Mouse (Mus musculus) adipocyte (in vitro differentiated cells): ENCODE measurements around the gene Cobll1.

Experiments used
- DNase-seq: peaks from one replicate; pipeline ENCODE4 v3.0.0-alpha.2; 2016; ENCODE audit warnings: low spot score

The Cobll1 gene

GRCm38 (mm10) chr2:65145421-65146117, 93.6 kb downstream of the Cobll1 start:
- peak; percentile 81 for DNase-seq

GRCm38 (mm10) chr2:65141093-65141661, 98.0 kb downstream of the Cobll1 start:
- DNase-seq, result no peak

- peak; percentile 50 for DNase-seq
Observed at GRCm38 (mm10) chr2:65140330-65140922, 98.8 kb downstream of the Cobll1 start.

- DNase-seq, result no peak
Observed at GRCm38 (mm10) chr2:65139606-65140329, 99.4 kb downstream of the Cobll1 start.

GRCm38 (mm10) chr2:65138992-65139391, 100.2 kb downstream of the Cobll1 start:
- DNase-seq, result no peak

GRCm38 (mm10) chr2:65126141-65126783, 112.9 kb downstream of the Cobll1 start:
- no peak for DNase-seq

GRCm38 (mm10) chr2:65123702-65124101, 115.5 kb downstream of the Cobll1 start:
- DNase-seq, result no peak

- peak; percentile 79 for DNase-seq
Observed at GRCm38 (mm10) chr2:65121435-65121834, 117.8 kb downstream of the Cobll1 start.

GRCm38 (mm10) chr2:65121012-65121411, 118.2 kb downstream of the Cobll1 start:
- DNase-seq, result peak; percentile 83

GRCm38 (mm10) chr2:65120112-65120511, 119.1 kb downstream of the Cobll1 start:
- DNase-seq, result peak; percentile 80

GRCm38 (mm10) chr2:65119667-65120066, 119.5 kb downstream of the Cobll1 start:
- no peak for DNase-seq

GRCm38 (mm10) chr2:65119076-65119475, 120.1 kb downstream of the Cobll1 start:
- peak; percentile 14 for DNase-seq

GRCm38 (mm10) chr2:65117859-65118258, 121.3 kb downstream of the Cobll1 start:
- DNase-seq, result no peak

- DNase-seq, result no peak
Observed at GRCm38 (mm10) chr2:65116428-65117125, 122.6 kb downstream of the Cobll1 start.

- DNase-seq, result no peak
Observed at GRCm38 (mm10) chr2:65113191-65113590, 126.0 kb downstream of the Cobll1 start.

GRCm38 (mm10) chr2:65104569-65104968, 134.6 kb downstream of the Cobll1 start:
- DNase-seq, result no peak

- no peak for DNase-seq
Observed at GRCm38 (mm10) chr2:65103801-65104200, 135.4 kb downstream of the Cobll1 start.

- peak; percentile 76 for DNase-seq
Observed at GRCm38 (mm10) chr2:65101388-65101787, 137.8 kb downstream of the Cobll1 start.

- no peak for DNase-seq
Observed at GRCm38 (mm10) chr2:65100001-65100400, 139.2 kb downstream of the Cobll1 start.

GRCm38 (mm10) chr2:65095571-65095970, 143.6 kb downstream of the Cobll1 start:
- DNase-seq, result no peak

GRCm38 (mm10) chr2:65093990-65094389, 145.2 kb downstream of the Cobll1 start:
- DNase-seq, result peak; percentile 12

- no peak for DNase-seq
Observed at GRCm38 (mm10) chr2:65090986-65091385, 148.2 kb downstream of the Cobll1 start.
